Mouse (Mus musculus) brain, adult 2 months (tissue): ENCODE measurements around the gene Rab33b.
A peak's percentile ranks its signal among the peaks of the same experiment; 100 is the strongest.
"Not testable (repeated sequence)": the region's sequence is repeated elsewhere in the genome, so short reads cannot be mapped to it uniquely, and the experiment has no call there.

ENCODE experiments used
- DNase-seq: peaks from one replicate; pipeline ENCODE4 v3.0.0; 2011; ENCODE audit warnings: low read depth, low spot score

Gene Rab33b

DNA sequence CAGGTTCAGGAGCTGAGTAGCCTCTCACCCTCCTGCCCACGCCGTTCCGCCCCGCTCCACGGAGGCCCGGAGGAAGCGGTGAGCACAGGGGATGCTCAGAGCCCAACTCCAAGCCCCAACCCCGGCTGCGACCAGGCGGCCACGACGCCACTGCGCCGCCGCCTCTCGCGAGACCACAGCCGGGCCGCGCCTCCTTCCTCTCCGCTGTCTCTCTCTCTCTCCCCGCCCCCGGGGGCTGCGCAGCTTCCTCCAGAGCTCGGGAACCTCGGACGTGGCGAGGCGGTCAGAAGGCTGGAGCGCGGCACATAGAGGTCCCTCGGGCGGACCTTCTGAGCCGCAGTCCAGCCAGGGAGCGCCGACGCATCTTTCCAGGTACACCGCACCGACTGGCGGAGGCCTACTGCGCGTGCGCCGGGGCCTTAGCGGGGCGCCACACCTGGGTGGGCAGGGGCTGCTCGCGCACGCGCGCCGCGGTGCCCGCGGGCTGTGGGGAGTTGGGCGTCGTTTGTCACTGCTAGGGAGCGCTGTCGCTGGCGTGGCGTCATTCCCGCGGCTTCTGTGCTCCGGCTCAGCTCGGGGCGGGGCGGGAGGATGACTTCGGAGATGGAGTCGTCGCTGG, at the start of gene Rab33b:
Gene Rab33b, plus strand, starts transcription at position 180 of the 619 bp plus-strand sequence.
- DNase-seq: peak; percentile 99

DNA sequence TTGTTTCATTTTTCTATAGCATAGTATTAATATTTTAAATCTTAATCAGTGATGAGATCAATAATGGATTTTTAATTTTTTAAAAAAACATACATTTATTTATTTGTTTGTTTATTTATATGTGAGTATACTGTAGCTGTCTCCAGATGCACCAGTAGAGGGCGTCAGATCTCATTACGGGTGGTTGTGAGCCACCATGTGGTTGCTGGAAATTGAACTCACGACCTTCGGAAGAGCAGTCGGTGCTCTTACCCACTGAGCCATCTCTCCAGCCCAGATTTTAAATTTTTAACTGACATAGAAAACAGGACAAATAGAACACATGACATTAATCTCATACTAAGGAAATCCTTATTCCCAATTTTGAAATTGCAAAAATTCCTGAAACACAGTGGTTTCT, 49.4 kb upstream of the Rab33b start:
- DNase-seq: not testable (repeated sequence)

- DNase-seq: no peak
These were observed 48.7 kb upstream of the Rab33b start for GRCm38 (mm10) chr3:51434871-51435595.

GRCm38 (mm10) chr3:51468530-51468929, 15.2 kb upstream of the Rab33b start:
- no peak for DNase-seq

- DNase-seq: peak; percentile 18
These were observed 8.0 kb upstream of the Rab33b start for GRCm38 (mm10) chr3:51475706-51476105.

GRCm38 (mm10) chr3:51479893-51480292, 3.8 kb upstream of the Rab33b start:
- DNase-seq: no peak

GRCm38 (mm10) chr3:51481059-51481458, 2.7 kb upstream of the Rab33b start:
- peak; percentile 70 for DNase-seq

GRCm38 (mm10) chr3:51481881-51482280, 1.8 kb upstream of the Rab33b start:
- DNase-seq: no peak

DNA sequence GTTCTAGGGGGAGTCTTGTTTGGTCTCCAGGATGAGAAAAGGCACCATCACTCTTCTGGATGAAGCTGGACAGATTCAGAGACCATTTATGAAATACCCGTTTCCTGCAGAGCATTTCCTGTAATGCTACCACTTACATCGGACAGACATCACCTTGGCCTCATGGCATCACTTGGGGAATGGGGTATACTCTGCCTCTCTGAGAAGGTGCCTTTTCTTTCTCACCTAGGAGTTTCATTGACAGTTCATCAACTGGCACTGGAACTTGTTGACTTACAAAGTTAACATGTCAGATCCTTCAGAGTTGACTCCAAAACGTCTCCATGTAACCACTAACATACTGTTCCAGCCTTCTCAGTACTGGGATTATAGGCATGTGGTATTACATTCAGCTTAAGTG, 939 bp upstream of the Rab33b start:
- no peak for DNase-seq

DNA sequence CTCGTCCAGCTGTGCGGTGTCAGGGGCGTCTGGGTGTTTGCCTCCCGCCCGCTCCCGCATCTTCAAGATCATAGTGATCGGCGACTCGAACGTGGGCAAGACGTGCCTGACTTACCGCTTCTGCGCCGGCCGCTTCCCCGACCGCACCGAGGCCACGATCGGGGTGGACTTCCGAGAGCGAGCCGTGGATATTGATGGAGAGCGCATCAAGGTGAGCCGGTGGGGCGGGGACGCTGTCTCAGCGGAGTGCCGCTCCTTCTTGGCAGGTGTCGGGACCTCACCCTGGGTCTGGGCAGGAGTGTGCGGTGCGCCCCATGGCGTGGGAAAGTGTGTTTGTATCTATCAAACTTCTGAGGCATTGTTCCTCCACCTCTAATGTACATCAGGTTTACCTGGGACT, 650 bp downstream of the Rab33b start:
- no peak for DNase-seq

GRCm38 (mm10) chr3:51485347-51485746, 1.6 kb downstream of the Rab33b start:
- DNase-seq: no peak

- no peak for DNase-seq
These were observed 2.9 kb downstream of the Rab33b start for GRCm38 (mm10) chr3:51486491-51487195.

DNA sequence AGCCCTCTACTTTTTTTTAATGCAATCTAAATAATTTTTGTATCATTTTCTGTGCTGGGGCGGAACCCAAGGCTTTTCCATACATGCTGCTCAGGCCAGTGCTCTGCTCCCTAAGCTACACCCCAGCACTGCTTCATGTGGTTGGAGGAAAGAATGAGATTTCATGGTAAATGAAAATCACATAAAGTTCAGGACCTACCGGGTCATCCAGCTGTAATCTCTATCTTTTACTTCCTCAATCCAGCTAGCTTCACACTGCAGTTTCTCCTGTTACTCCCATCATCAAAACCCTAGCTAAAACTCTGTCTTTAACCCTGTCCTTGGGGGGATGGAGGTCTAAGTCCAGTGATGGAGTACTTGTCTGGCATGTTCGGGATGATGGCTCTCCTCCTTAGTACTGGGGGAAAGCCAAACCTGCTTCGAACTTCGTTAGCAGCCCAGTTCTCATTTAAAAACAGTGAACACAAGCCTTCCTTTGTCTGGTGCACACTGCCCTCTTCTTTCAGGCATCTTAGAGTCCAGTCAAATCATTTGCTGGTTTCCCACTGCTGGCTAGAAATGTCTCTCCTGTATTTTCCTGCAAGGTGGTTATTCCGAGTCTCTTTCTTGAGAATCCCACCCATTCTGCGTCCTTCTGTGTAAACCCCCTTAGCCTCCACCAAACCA, 6.5 kb downstream of the Rab33b start:
- peak; percentile 56 for DNase-seq

GRCm38 (mm10) chr3:51493272-51493838, 9.6 kb downstream of the Rab33b start:
- no peak for DNase-seq

DNA sequence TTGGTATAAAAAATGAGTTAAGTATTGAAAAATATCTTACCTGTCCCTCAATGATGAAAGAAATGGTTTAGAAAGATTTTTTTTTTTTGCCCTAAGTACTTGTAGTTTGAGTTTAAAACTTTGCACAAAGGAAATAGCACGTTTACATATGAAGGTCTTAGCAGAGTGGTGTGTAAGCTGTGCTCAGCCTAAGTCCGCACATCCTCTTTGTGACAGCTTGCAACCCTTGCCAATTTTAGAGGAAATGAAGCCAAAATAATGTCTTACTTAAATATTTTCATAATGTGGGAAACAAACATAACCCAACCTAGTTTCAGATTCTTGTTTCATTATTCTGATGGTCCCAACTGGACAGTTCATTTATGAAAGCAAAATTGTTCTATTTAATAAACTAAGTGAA, 10.7 kb downstream of the Rab33b start:
- DNase-seq: no peak

- no peak for DNase-seq
These were observed 11.9 kb downstream of the Rab33b start for GRCm38 (mm10) chr3:51495646-51496045.

- DNase-seq: no peak
These were observed 14.3 kb downstream of the Rab33b start for GRCm38 (mm10) chr3:51497978-51498377.

DNA sequence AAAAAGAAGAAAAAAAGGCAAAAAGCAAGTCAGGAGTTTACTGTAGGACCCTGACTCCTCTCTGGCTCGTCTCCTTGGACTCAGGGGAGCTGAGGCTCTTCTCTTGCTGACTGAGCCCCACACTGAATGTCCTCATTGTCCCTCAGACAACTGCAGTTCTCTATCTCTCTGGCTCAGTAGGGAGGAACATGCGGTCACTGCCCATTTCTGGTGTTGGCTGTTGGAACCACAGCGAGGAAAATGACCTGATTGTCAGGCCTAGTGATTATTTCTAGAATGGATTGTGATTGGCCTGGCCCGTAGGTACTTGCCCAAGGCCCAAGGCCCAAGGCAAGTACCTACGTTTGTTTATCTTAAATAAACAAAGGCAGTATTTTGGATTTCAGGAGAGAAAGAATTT, 14.9 kb downstream of the Rab33b start:
- DNase-seq: peak; percentile 85

DNA sequence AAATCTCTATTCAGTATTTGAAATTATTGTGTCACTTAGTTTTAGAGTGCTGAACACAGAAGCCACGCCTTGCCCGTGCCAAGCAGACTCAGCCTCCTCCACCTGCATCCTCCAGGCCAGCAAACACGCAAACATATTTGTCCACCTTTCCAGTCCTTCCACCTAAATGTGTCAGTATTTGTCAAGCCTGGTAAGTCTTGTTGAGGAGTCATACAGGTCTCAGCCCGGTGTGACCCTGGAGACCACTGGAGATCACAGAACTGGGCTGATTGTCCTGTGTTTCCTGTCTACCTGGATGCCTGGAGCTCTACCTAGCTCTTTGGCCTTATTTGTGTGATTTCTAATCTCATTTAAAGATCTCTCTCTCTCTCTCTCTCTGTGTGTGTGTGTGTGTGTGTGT, 16.2 kb downstream of the Rab33b start:
- no peak for DNase-seq

GRCm38 (mm10) chr3:51504385-51504952, 20.7 kb downstream of the Rab33b start:
- DNase-seq: no peak

- DNase-seq: peak; percentile 51
These were observed 21.7 kb downstream of the Rab33b start for GRCm38 (mm10) chr3:51505465-51505864.
